Mouse (Mus musculus): ENCODE measurements at regions not wholly inside any gene's neighbourhood (a gene's known extent, or its start where the extent isn't known, plus 50 kb on each side); places are given as distances from the start of the nearest gene placed in this dataset.

DNA sequence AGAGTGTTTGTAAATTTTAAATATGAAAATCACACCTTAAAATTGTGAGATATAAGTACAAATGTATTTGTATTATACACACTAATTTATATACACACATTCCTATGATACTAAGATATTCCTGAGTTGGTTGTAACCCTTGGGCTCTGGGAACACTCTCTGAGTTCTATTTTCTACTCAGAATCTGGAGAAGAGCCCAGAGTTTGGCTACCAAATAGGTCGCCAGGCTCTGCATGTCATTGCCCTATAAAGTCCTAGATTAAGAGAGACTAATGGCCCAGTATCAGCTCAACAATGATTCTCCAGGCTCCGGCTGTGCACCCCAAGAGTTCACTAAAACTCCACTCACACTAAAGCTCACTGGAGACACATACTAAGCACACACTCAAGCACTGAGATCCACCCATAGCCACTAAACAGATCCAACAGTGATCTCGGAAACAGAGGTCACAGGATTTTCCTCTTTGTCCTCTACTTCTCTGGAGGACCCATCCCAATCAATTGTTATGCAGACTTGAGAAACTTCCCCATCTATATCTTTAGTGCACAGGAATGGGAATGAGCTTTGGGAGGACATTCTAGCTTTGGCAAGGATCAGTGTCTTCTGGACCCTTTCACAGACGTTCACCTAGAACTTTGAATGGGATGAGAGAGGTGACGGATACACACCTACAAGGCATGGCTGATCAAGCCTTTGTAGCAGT lies 238.1 kb upstream of the Nr2f2 start:
- H3K27me3 ChIP-seq (replicated peaks): no peaks in the 10 kb centered on the region
- H3K4me3 ChIP-seq (replicated peaks): no peak overlapping the region
- peaks cover 3% of the 10 kb centered on the region; the same call in 1 of the 2 replicates for H3K9me3 ChIP-seq
- H3K4me1 ChIP-seq: no peaks in the 10 kb centered on the region
- TF ChIP-seq GATA1 (IDR thresholded peaks at IDR 0.05; ENCODE audit: borderline replicate concordance, low read length) (no peak), FLI1 (IDR thresholded peaks at IDR 0.05; ENCODE audit: low read length) (no peak)
- H3K36me3 ChIP-seq (replicated peaks; ENCODE audit: low read length): no peaks in the 10 kb centered on the region

GRCm38 (mm10) chr7:70593027-70593426 lies 226.5 kb upstream of the Nr2f2 start:
- Histone ChIP-seq H3K36me3 (replicated peaks; ENCODE audit: low read length) (no peaks in the 10 kb centered on the region), H3K4me1 (no peaks in the 10 kb centered on the region), H3K9me3 (no peaks in the 10 kb centered on the region), H3K27me3 (replicated peaks) (no peaks in the 10 kb centered on the region), H3K4me3 (replicated peaks) (no peak overlapping the region)
- TF ChIP-seq FLI1 (IDR thresholded peaks at IDR 0.05; ENCODE audit: low read length) (no peak), GATA1 (IDR thresholded peaks at IDR 0.05; ENCODE audit: borderline replicate concordance, low read length) (no peak)

DNA sequence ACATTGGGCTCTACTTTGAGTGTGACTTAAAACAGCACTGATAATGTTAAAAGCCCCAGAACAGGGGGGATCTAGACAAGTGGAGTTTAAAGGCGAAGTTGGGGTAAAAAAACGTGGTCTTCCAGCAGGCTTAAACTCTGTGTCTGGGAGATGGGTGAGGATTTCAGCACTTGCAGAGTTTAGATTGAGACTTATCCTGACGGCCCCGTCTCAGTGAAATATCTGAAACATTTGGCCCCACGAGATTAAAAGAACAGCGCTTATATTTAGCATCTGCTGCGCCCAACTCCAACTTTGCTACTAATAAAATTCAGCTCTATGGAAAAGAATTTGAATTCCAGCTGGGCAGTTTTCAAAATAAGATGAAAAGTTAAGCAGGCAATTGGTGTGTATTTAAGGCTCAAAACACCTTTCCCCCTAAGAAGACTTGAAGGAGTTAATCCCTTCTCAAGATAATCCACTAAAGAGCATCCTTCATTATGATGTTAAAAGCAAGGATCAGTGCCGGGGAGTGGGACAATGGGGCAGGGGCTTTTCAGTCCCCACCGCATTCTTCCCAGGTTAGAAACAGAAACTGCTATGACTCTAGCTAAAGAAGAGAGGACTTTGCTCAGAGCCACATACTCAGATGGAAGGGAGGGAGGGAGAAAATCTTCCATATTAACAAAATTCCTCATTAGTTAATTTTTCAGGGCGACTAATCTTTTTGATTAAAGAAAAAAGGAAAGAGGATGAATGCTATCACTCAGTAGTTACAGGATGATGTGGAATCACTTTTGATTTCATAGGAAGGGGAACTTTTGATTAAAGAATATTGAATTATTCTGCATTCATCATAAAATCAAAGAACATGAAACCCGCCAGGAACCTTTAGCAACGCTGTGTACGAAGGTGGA lies 225.1 kb upstream of the Nr2f2 start:
- Histone ChIP-seq H3K4me1 (no peaks in the 10 kb centered on the region), H3K4me3 (replicated peaks) (no peak overlapping the region), H3K27me3 (replicated peaks) (no peaks in the 10 kb centered on the region), H3K9me3 (peaks cover 2% of the 10 kb centered on the region; the same call in 1 of the 2 replicates), H3K36me3 (replicated peaks; ENCODE audit: low read length) (no peaks in the 10 kb centered on the region)
- TF ChIP-seq FLI1 (IDR thresholded peaks at IDR 0.05; ENCODE audit: low read length): no peak
- no peak for TF ChIP-seq GATA1 (IDR thresholded peaks at IDR 0.05; ENCODE audit: borderline replicate concordance, low read length)

GRCm38 (mm10) chr7:70589713-70590112 lies 223.2 kb upstream of the Nr2f2 start:
- Histone ChIP-seq H3K4me1 (no peaks in the 10 kb centered on the region), H3K9me3 (peaks cover 5% of the 10 kb centered on the region; the same call in 1 of the 2 replicates)

DNA sequence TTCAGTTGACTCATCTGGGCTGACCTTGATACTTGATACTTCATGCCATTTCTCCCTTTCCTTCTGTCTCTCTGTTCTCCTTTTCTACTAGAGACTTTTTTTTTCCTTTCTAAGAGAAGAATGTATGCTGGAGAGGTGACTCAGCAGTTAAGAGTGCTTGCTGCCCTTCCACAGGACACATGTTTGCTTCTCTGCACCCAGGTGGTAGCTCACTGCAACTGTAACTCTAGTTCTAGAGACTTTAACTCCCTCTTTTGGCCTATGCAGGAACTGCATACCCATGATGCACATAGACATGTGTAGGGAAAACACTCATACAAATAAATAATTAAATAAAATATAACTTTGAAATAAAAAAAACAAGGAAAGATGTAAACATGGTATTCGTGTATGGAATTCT lies 221.5 kb upstream of the Nr2f2 start:
- H3K9me3 ChIP-seq: peaks cover 12% of the 10 kb centered on the region
- TF ChIP-seq FLI1 (IDR thresholded peaks at IDR 0.05; ENCODE audit: low read length) (no peak), GATA1 (IDR thresholded peaks at IDR 0.05; ENCODE audit: borderline replicate concordance, low read length) (no peak)
- H3K4me1 ChIP-seq: no peaks in the 10 kb centered on the region
- no peak overlapping the region for H3K4me3 ChIP-seq (replicated peaks)
- H3K36me3 ChIP-seq (replicated peaks; ENCODE audit: low read length): no peaks in the 10 kb centered on the region
- H3K27me3 ChIP-seq (replicated peaks): no peaks in the 10 kb centered on the region

More at GRCm38 (mm10) chr7:70589713-70590112, 223.2 kb upstream of the Nr2f2 start:
- no peaks in the 10 kb centered on the region for H3K27me3 ChIP-seq (replicated peaks)
- no peaks in the 10 kb centered on the region for H3K36me3 ChIP-seq (replicated peaks; ENCODE audit: low read length)
- TF ChIP-seq FLI1 (IDR thresholded peaks at IDR 0.05; ENCODE audit: low read length) (no peak), GATA1 (IDR thresholded peaks at IDR 0.05; ENCODE audit: borderline replicate concordance, low read length) (no peak)
- H3K4me3 ChIP-seq (replicated peaks): no peak overlapping the region

GRCm38 (mm10) chr7:70584480-70584879 lies 217.9 kb upstream of the Nr2f2 start:
- Histone ChIP-seq H3K4me1 (no peaks in the 10 kb centered on the region), H3K36me3 (replicated peaks; ENCODE audit: low read length) (no peaks in the 10 kb centered on the region), H3K27me3 (replicated peaks) (no peaks in the 10 kb centered on the region), H3K4me3 (replicated peaks) (no peak overlapping the region), H3K9me3 (peaks cover 12% of the 10 kb centered on the region)
- TF ChIP-seq GATA1 (IDR thresholded peaks at IDR 0.05; ENCODE audit: borderline replicate concordance, low read length) (no peak), FLI1 (IDR thresholded peaks at IDR 0.05; ENCODE audit: low read length) (no peak)

DNA sequence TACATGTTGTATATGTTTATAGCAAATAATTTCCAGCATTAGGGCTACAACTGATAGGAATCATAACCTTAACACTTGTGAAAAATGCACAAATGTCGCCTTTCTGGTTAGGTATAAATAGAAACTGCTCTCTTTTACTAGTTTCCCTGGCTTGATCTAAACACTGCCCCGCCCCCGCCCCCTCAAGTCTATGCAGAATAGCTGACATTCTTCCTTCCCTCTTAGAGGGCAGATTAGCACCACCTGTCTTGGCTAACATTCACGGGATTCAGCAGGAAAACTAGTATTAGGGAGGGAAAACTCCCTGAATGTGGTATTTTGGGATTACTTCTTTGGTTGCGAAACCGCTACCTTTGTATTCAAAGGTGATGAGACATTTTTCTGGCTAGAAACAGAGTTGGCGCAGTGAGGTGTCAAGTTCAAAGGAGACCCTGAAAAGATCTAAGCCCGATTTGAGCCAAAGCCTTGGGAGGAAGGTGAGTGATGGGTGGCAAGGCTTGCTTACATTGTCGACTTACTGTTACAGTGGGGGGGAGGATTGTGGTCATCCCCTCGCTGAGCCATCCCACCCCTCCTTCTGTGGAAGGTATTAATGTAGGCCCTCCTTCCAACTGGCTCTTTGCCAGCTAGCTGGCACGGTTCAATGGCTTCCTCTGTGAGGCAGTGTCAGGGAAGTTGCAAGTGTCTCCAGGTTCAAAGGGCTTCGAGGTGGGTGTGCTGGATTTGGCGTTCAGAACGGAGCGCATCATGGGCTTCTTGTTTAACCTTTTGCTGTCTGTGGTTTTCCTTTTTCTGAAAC lies 209.8 kb upstream of the Nr2f2 start:
- H3K27me3 ChIP-seq (replicated peaks): no peaks in the 10 kb centered on the region
- no peak overlapping the region for H3K4me3 ChIP-seq (replicated peaks)
- no peaks in the 10 kb centered on the region for H3K9me3 ChIP-seq
- H3K36me3 ChIP-seq (replicated peaks; ENCODE audit: low read length): no peaks in the 10 kb centered on the region
- TF ChIP-seq FLI1 (IDR thresholded peaks at IDR 0.05; ENCODE audit: low read length): no peak
- no peak for TF ChIP-seq GATA1 (IDR thresholded peaks at IDR 0.05; ENCODE audit: borderline replicate concordance, low read length)
- no peaks in the 10 kb centered on the region for H3K4me1 ChIP-seq

DNA sequence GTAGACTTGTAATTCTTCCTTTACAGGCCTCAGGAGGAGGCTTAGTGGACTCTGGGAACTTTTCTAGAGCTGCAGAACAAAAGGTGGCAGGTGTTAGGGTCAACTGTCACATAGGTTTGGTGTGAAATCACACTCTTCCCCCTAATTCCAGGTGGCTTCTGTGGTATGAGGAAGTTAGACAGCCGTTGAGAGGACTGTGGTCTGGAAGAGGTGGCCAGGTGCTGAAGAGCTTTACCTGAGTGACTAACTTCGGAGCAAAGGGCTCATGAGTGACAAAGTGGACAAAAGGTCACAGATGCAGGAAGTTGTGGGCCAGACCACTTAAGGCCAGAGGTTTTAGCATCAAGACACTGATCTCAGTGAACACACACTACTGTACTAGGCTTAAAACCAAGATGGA lies 209.1 kb upstream of the Nr2f2 start:
- TF ChIP-seq GATA1 (IDR thresholded peaks at IDR 0.05; ENCODE audit: borderline replicate concordance, low read length) (no peak), FLI1 (IDR thresholded peaks at IDR 0.05; ENCODE audit: low read length) (no peak)
- Histone ChIP-seq H3K9me3 (no peaks in the 10 kb centered on the region), H3K27me3 (replicated peaks) (no peaks in the 10 kb centered on the region), H3K4me1 (no peaks in the 10 kb centered on the region), H3K36me3 (replicated peaks; ENCODE audit: low read length) (no peaks in the 10 kb centered on the region), H3K4me3 (replicated peaks) (no peak overlapping the region)

- no peaks in the 10 kb centered on the region for H3K9me3 ChIP-seq
- H3K4me3 ChIP-seq (replicated peaks): no peak overlapping the region
Observed at GRCm38 (mm10) chr7:70574194-70574593, 207.7 kb upstream of the Nr2f2 start.

More at GRCm38 (mm10) chr7:70574194-70574593, 207.7 kb upstream of the Nr2f2 start:
- Histone ChIP-seq H3K36me3 (replicated peaks; ENCODE audit: low read length) (no peaks in the 10 kb centered on the region), H3K27me3 (replicated peaks) (no peaks in the 10 kb centered on the region), H3K4me1 (no peaks in the 10 kb centered on the region)
- TF ChIP-seq GATA1 (IDR thresholded peaks at IDR 0.05; ENCODE audit: borderline replicate concordance, low read length) (no peak), FLI1 (IDR thresholded peaks at IDR 0.05; ENCODE audit: low read length) (no peak)

All from megakaryocyte, embryonic 14.5 days (primary cell).